8 mouse cellular contexts compared by ENCODE assay signal in genomic region chr4:155219271-155220212, GRCm38 (mm10). TPM values are rescaled to one million over a fixed set of nuclear protein-coding genes. Genes with fewer than 3 reads are reported as not detected.
A peak's percentile ranks its signal among the peaks of the same experiment; 100 is the strongest.
DNase-seq lines count a peak whose midpoint lies in the region; ATAC-seq lines count a peak whose summit lies in the region.

No protein-coding gene starts in this region.

- intact Hi-C loops in left cerebral cortex, postnatal 25 days (cut with DNase I): loop anchor here (2.0 kb wide), 2 partner anchors 47 to 69 kb away; no protein-coding TSS in a partner anchor

- H3K4me1 ChIP-seq in liver, embryonic 11.5 days (replicated peaks; ENCODE audit: control insufficient read depth, insufficient read depth, low read length): peaks cover 61% of the 10 kb centered on the region

- no peak overlapping the region; the same call in 1 of the 2 replicates for H3K27ac ChIP-seq in liver, embryonic 11.5 days (ENCODE audit: low read depth, low read length)

- peak overlapping the region; percentile 1 for H3K9ac ChIP-seq in liver, embryonic 11.5 days (ENCODE audit: low read depth, low read length)

- ATAC-seq in liver, embryonic 11.5 days (replicated peaks; ENCODE audit: low FRiP score): no peak

- DNase-seq in adrenal gland, postnatal 10 days: peak; percentile 48
- no peak for DNase-seq in adrenal gland, postnatal 14 days
- peak; percentile 27 to 30 for DNase-seq in spleen, postnatal 36 days (ENCODE audit: low spot score in 2 of 2)
- no peak for DNase-seq in spleen, postnatal 4 days (ENCODE audit: low spot score in 2 of 2)
- no peak for DNase-seq in liver, embryonic 11.5 days (ENCODE audit: low spot score)
- no peak for DNase-seq in right cerebral cortex, postnatal 36 days (ENCODE audit: low spot score in 2 of 2)
- no peak for DNase-seq in left cerebral cortex, postnatal 25 days (ENCODE audit: low spot score in 2 of 2)
- DNase-seq in adrenal gland, adult 18-20 months (ENCODE audit: low spot score in 2 of 2): no peak

- H3K4me2 ChIP-seq in liver, embryonic 11.5 days: peak overlapping the region; percentile 97

- peak overlapping the region; percentile 88 for H3K4me3 ChIP-seq in liver, embryonic 11.5 days (ENCODE audit: low read depth, low read length)

- no peaks in the 10 kb centered on the region for H3K9me3 ChIP-seq in liver, embryonic 11.5 days (ENCODE audit: control insufficient read depth, low read length)

- peaks cover 11% of the 10 kb centered on the region; the same call in 1 of the 2 replicates for H3K27me3 ChIP-seq in liver, embryonic 11.5 days (replicated peaks; ENCODE audit: control insufficient read depth, insufficient read depth, low read length)

- WGBS in liver, embryonic 11.5 days: 52% methylated on average over 12 of the region's 12 CpGs

- no peaks in the 10 kb centered on the region for H3K36me3 ChIP-seq in liver, embryonic 11.5 days (ENCODE audit: control insufficient read depth, insufficient read depth, low read length)

RNA-seq across cellular contexts. Expression of gene Ski, which starts 2.9 kb away (rescaled TPM):
- 10 to 100 TPM; 65.3 to 80.4 TPM for total RNA-seq in adrenal gland, postnatal 10 days (2021)
- total RNA-seq in adrenal gland, postnatal 14 days (2021): 66.2 and 70.1 TPM in 2 replicates
- 8.2 and 9.8 TPM in 2 replicates for polyA plus RNA-seq in liver, embryonic 11.5 days (2014; fragmentation: Nextera tagmentation; extraction: Ambion mirVana)
- 100 to 1,000 TPM; 111 to 112 TPM for total RNA-seq in left cerebral cortex, postnatal 25 days (2021)
- 10 to 100 TPM; 47.5 to 60.6 TPM for total RNA-seq in adrenal gland, adult 18-20 months (2021)

RNA-seq across cellular contexts. Expression of gene Faap20, which starts 30.1 kb away (rescaled TPM):
- total RNA-seq in adrenal gland, postnatal 10 days (2021): 10 to 100 TPM; 41.1 to 47.3 TPM
- 39.4 and 43.1 TPM in 2 replicates for total RNA-seq in adrenal gland, postnatal 14 days (2021)
- 50.1 and 55.0 TPM in 2 replicates for polyA plus RNA-seq in liver, embryonic 11.5 days (2014; fragmentation: Nextera tagmentation; extraction: Ambion mirVana)
- 10 to 100 TPM; 24.2 to 27.3 TPM for total RNA-seq in left cerebral cortex, postnatal 25 days (2021)
- 10 to 100 TPM; 46.6 to 54.5 TPM for total RNA-seq in adrenal gland, adult 18-20 months (2021)

Comparison
In these comparisons a context has a peak if more than half of its experiments do, and no peak if none do; other contexts are left out.
1. DNase-seq: peak in adrenal gland, postnatal 10 days (single experiment) and spleen, postnatal 36 days (2 of 2); none in adrenal gland, postnatal 14 days (single experiment), spleen, postnatal 4 days (0 of 2), liver, embryonic 11.5 days (single experiment), right cerebral cortex, postnatal 36 days (0 of 2), left cerebral cortex, postnatal 25 days (0 of 2) and adrenal gland, adult 18-20 months (0 of 2).